Mouse (Mus musculus) spleen, adult 2 months (tissue): ENCODE results near the gene Fkbp15. TPM values are rescaled to one million over a fixed set of nuclear protein-coding genes. Genes with fewer than 3 reads are reported as not detected.
A peak's percentile ranks its signal among the peaks of the same experiment; 100 is the strongest.

Experiments used
- DNase-seq, 2 experiments: peaks; one replicate each; pipeline versions ENCODE4 v3.0.0 to v3.0.0-alpha.2; 2012 to 2021; ENCODE audit warnings: low spot score in 2 of 2, low read depth in 1 of 2
- H3K27ac ChIP-seq: fragments of 200-500 bp; 2 replicates; pipeline ENCODE4 v1.5.1; 2012; ENCODE audit warnings: low read length, inconsistent platforms; ENCODE audit not compliant: insufficient read depth
- H3K27me3 ChIP-seq: fragments of 200-500 bp; 2 replicates; pipeline ENCODE4 v1.6.1; 2012; ENCODE audit warnings: mild to moderate bottlenecking, moderate library complexity, low read length, inconsistent platforms; ENCODE audit not compliant: control insufficient read depth, insufficient read depth
- H3K36me3 ChIP-seq: fragments of 200-500 bp; 2 replicates; pipeline ENCODE4 v1.6.1; 2012; ENCODE audit warnings: mild to moderate bottlenecking, low read length, inconsistent platforms; ENCODE audit not compliant: control insufficient read depth, insufficient read depth
- H3K4me1 ChIP-seq: fragments of 200-500 bp; 2 replicates; pipeline ENCODE4 v1.6.1; 2011; ENCODE audit warnings: inconsistent platforms; ENCODE audit not compliant: control insufficient read depth, insufficient read depth, insufficient read length
- H3K4me3 ChIP-seq: fragments of 200-500 bp; 2 replicates; pipeline ENCODE4 v1.5.1; 2011; ENCODE audit warnings: mild to moderate bottlenecking, inconsistent platforms; ENCODE audit not compliant: insufficient read depth, insufficient read length; ENCODE audit errors: extremely low read depth
- CTCF ChIP-seq: fragments of 200-500 bp; IDR thresholded peaks from 2 replicates; pipeline ENCODE4 v1.5.1; 2011; ENCODE audit warnings: mild to moderate bottlenecking, inconsistent platforms; ENCODE audit not compliant: insufficient read depth, insufficient read length, insufficient replicate concordance; ENCODE audit errors: extremely low read depth
- POLR2A ChIP-seq: fragments of 200-500 bp; IDR thresholded peaks from 2 replicates; pipeline ENCODE4 v1.6.1; 2011; ENCODE audit warnings: low read depth, low read length, inconsistent platforms
- WGBS: fragments of 180-500 bp; shearing (Covaris S2); methylation state at CpG from one replicate; pipeline ENCODE4 v1.1.7; 2018; 5-methylcytosine and 5-hydroxymethylcytosine counted together
- polyA plus RNA-seq: library from polyadenylated mRNA; depleted of rRNA; stranded (reverse); fragments of >200 nt; gene quantifications from 2 replicates; pipeline ENCODE4 v1.2.3, GENCODE M21; 2012; rRNA removed

The Fkbp15 gene
- 32.2 TPM in 2 replicates for polyA plus RNA-seq

DNA sequence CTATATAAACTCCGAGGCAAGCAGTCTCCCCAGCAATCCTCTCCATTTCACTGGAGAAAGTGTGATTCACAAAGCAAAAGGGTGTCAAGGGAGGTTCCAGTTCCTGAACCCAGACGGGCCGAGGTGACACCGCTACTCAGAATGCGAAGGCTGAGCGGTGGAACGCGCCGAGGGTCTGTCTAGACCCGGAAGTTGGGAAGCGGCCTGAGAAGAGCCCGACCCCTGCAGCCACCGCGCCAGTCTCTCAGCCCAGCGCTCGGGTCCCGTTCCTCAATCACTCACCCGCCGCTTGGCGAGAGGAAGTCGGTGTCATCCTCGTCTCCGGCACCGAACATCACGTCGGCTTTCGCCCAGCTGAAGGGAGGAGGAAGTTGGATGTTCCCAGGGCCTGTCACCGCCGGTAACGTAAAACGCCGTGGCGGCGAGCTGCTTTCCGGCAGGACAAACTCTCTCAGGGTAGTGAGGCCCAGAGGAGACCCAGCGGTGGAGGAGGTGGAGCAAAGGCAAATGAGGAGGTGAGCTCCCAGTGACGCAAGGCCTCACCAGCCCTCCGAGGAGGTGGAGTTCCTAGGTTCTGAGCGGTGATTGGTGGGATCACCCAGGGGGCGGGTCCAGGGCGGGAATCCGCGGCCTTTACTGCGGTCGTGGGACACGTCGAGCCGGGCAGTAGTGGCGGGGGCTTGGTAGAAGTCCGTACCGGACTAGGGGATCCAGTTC lies at the start of gene Fkbp15, which contains the start of gene Slc31a1:
TSS of gene Fkbp15 (minus strand) at position 461 of the 717 bp plus-strand sequence.
TSS of gene Slc31a1 (plus strand) at position 640 of the 717 bp plus-strand sequence.
- H3K36me3 ChIP-seq, result no peaks in the 10 kb centered on the region
- DNase-seq, result peak; percentile 95 to 96
- H3K4me3 ChIP-seq, result peak within 1 kb of the TSS; percentile 86
- under 1% methylated on average over 51 of the region's 51 CpGs for WGBS
- TF ChIP-seq CTCF (no peak), POLR2A (peak; percentile 40)
- H3K27ac ChIP-seq, result peak within 1 kb of the TSS; percentile 92
- H3K4me1 ChIP-seq, result peaks cover 10% of the 10 kb centered on the region; the same call in 1 of the 2 replicates
- H3K27me3 ChIP-seq, result no peaks in the 10 kb centered on the region

DNA sequence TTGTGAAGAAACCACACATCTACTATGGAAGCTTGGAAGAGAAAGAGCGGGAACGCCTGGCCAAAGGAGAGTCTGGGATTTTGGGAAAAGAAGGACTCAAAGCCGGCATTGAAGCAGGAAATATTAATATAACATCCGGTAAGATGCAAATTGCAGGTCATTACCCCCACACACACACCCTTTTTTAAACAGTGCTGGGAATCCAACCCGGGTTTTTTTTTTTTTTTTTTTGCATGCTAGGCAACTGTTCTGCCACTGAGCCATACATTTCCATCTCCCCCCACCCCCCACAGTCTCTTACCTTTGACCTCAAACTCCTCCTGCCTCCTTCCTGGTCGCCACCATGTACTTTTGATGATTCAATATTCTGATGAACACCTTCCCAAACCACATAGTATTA lies 49.3 kb upstream of the Fkbp15 start:
- H3K27me3 ChIP-seq, result no peaks in the 10 kb centered on the region
- peak overlapping the region; percentile 80; the same call in 1 of the 2 replicates for H3K4me3 ChIP-seq
- peaks cover 2% of the 10 kb centered on the region for H3K4me1 ChIP-seq
- WGBS, result 31% methylated on average over 6 of the region's 6 CpGs
- no peak overlapping the region for H3K27ac ChIP-seq
- no peak for TF ChIP-seq CTCF
- TF ChIP-seq POLR2A, result no peak
- no peak for DNase-seq
- peaks cover 7% of the 10 kb centered on the region for H3K36me3 ChIP-seq

DNA sequence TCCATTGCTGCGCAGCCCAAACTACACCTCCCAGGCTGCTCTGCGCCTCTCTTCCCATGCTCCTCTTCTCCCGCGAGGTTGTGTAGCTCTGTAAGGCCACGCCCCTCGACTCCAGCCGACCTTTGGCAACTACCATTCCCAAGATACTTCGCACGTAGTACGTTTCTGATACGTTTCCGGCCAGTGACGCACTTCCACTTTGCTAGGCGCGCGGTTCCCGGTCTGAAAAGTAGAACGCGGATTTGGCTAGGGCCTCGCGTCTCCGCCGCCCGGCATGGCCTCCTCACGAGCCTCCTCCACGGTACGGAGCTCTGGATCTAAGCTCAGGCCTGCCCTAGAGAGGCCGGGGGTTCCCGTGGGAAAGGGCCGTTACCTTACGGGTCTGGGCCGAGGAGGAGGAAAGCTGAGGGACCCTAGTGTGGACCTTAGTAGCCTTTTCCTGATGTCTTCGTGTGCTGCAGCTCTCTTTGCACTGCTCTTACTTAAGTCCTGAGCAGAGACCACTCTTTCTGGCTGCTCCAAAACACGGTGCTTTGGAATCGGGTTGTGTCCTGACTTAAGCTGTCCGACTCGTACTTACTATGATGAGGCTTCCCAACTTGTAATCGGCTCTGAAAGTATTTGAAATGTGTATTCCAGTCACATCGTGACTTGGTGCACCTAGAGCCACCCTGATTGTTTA lies 48.4 kb upstream of the Fkbp15 start, which contains the start of the genes Cdc26 and Prpf4:
TSS of gene Cdc26 (minus strand) at position 42 of the 682 bp plus-strand sequence.
TSS of gene Prpf4 (plus strand) at position 197 of the 682 bp plus-strand sequence.
- Histone ChIP-seq H3K27ac (peak within 1 kb of the TSS; percentile 82), H3K36me3 (peaks cover 5% of the 10 kb centered on the region), H3K4me3 (peak within 1 kb of the TSS; percentile 80), H3K4me1 (peaks cover 2% of the 10 kb centered on the region), H3K27me3 (no peaks in the 10 kb centered on the region)
- TF ChIP-seq CTCF (no peak), POLR2A (peak; percentile 57)
- WGBS, result under 1% methylated on average over 39 of the region's 39 CpGs
- DNase-seq, result peak; percentile 97 to 98

DNA sequence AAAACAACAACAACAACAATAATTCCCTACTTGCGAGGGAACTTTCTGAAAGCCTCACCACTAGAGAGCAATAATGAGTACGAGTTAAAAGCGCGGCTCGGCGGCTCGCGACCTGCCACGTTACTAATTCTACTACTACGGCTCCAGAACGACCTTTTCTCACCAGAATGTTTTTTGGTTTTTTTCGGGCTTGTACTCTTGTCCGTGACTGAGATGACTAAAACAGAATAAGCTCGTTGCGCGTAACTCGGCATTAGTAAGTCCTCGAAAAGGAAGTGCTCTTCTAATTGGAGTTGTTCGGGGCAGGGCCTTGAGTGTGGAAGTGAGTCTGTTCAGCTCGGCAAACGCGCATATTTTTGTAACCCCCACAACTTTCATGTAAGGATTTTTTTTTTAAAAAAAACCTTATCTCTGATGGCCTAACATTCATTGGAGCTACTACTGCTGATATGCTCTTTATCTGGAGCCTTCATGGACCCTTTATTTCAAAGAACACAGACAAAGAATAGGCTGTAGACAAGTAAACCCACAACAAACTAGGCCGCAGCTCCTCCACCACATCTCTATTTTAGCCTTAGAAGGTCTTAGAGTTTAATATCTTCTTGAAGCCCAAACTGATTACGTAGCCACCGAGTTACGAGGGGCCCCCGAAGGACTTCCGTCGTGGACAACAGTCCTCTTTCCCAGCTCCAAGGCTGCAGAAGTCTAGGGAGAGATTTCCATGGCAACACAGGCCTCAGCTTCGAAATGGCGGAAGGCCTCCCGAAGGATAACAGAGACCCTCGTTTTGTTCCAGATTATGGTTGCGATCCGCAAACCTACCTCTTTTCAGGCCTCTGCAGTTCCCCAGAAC lies 47.6 kb upstream of the Fkbp15 start:
- TF ChIP-seq CTCF (peak; percentile 51), POLR2A (no peak)
- H3K4me3 ChIP-seq, result peak overlapping the region; percentile 78
- no peaks in the 10 kb centered on the region for H3K27me3 ChIP-seq
- peak; percentile 29 to 56 for DNase-seq
- H3K36me3 ChIP-seq, result peaks cover 4% of the 10 kb centered on the region
- under 1% methylated on average over 35 of the region's 35 CpGs for WGBS
- peak overlapping the region; percentile 61 for H3K27ac ChIP-seq
- peaks cover 2% of the 10 kb centered on the region for H3K4me1 ChIP-seq

DNA sequence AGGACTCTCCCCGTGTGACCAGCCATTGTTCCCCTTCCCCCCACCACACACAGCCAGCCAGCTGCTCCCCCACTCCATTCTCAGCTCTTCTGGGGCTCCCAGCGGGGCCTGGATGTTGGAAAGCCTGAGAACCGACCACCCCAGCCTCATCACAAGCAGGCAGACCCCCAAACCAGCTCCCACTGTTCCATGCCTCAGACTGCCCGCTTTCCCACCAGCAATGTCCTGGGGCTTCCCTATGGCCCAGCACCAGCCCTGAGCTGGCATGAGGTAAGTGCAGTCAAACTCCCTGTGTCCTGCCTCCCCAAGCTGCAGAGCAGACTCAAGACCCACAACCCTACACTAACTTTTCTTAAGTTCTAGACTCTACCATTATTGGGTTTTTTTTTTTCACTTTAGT lies 45.8 kb upstream of the Fkbp15 start:
- H3K36me3 ChIP-seq, result peaks cover 8% of the 10 kb centered on the region
- DNase-seq, result no peak
- TF ChIP-seq CTCF (no peak), POLR2A (no peak)

DNA sequence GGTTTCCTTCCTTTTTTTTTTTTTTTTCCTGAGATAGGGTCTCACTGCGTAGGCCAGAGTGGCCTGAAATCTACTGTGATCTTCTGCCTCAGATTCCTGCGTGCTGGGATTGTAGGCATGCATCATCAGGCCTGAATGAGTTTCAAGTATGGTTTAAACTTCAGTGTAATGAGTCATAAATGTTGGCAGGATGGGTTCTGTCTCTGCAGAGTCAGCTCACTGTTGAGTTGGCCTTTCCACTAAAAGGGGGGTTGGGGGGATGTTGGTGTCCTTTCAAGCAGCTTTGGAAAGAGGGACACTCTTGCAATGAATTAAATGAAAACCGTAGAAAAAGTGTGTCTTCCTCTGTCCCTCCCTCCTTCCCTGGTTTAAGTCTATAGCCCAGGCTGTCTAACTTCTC lies 38.6 kb upstream of the Fkbp15 start:
- H3K4me1 ChIP-seq, result no peaks in the 10 kb centered on the region
- no peaks in the 10 kb centered on the region for H3K27me3 ChIP-seq
- no peak overlapping the region for H3K4me3 ChIP-seq
- H3K27ac ChIP-seq, result no peak overlapping the region
- 93% methylated on average over 3 of the region's 3 CpGs for WGBS
- H3K36me3 ChIP-seq, result peaks cover 26% of the 10 kb centered on the region
- no peak for DNase-seq
- TF ChIP-seq CTCF, result no peak
- TF ChIP-seq POLR2A, result no peak

More for the DNA sequence above, 45.8 kb upstream of the Fkbp15 start:
- no peak overlapping the region for H3K27ac ChIP-seq
- peaks cover 2% of the 10 kb centered on the region for H3K4me1 ChIP-seq
- no peak overlapping the region for H3K4me3 ChIP-seq
- H3K27me3 ChIP-seq, result no peaks in the 10 kb centered on the region
- WGBS, result 82% methylated on average over 4 of the region's 4 CpGs
